Mouse (Mus musculus): Measurements from ENCODE around the gene Glis1.

- TF ChIP-seq ZC3H11A (IDR thresholded peaks at IDR 0.05; ENCODE audit: borderline replicate concordance, low read depth, low read length), result no peak
- no peak for TF ChIP-seq MAFK (IDR thresholded peaks at IDR 0.05; ENCODE audit: insufficient read depth, low read depth, low read length)
Observed at GRCm38 (mm10) chr4:107518766-107519165, 84.4 kb downstream of the Glis1 start.

Measured in ES-E14 (cell line).